Mouse (Mus musculus): Measurements from ENCODE around the gene Olfr1301. TPM values are rescaled to one million over a fixed set of nuclear protein-coding genes. Genes with fewer than 3 reads are reported as not detected.

Gene Olfr1301
- not detected in 2 replicates for polyA plus RNA-seq (2015; fragmentation: Nextera tagmentation; extraction: Ambion mirVana)

- Histone ChIP-seq H3K4me1 (no peaks in the 10 kb centered on the region), H3K9ac (no peak within 1 kb of the TSS), H3K4me2 (no peak within 1 kb of the TSS), H3K9me3 (no peaks in the 10 kb centered on the region), H3K27me3 (no peaks in the 10 kb centered on the region), H3K36me3 (no peaks in the 10 kb centered on the region), H3K27ac (no peak within 1 kb of the TSS), H3K4me3 (no peak within 1 kb of the TSS)
- ATAC-seq (ENCODE audit: insufficient number of reproducible peaks, insufficient read depth, low FRiP score, low TSS enrichment, low read depth): no peak
- WGBS: 74% methylated on average over 3 of the region's 3 CpGs
These were observed at the start of gene Olfr1301 for GRCm38 (mm10) chr2:111750706-111751105. Gene Olfr1301 (plus strand): TSS chr2:111751006.

- no peaks in the 10 kb centered on the region for H3K9me3 ChIP-seq
- no peaks in the 10 kb centered on the region for H3K27me3 ChIP-seq
- no peaks in the 10 kb centered on the region for H3K36me3 ChIP-seq
- H3K4me3 ChIP-seq: no peak overlapping the region
- no peaks in the 10 kb centered on the region for H3K4me1 ChIP-seq
- H3K4me2 ChIP-seq: no peak overlapping the region
- no peak overlapping the region for H3K27ac ChIP-seq
- no peak for ATAC-seq (ENCODE audit: insufficient number of reproducible peaks, insufficient read depth, low FRiP score, low TSS enrichment, low read depth)
- H3K9ac ChIP-seq: no peak overlapping the region
These were observed 24.1 kb upstream of the Olfr1301 start for GRCm38 (mm10) chr2:111726739-111727138.

GRCm38 (mm10) chr2:111777129-111777528 is 26.3 kb downstream of the Olfr1301 start, which contains the start of gene Olfr1302:
Gene Olfr1302 (plus strand): TSS chr2:111777429.
- H3K9me3 ChIP-seq: no peaks in the 10 kb centered on the region
- H3K9ac ChIP-seq: no peak within 1 kb of the TSS
- H3K4me1 ChIP-seq: no peaks in the 10 kb centered on the region
- 76% methylated on average over 2 of the region's 2 CpGs for WGBS
- no peak within 1 kb of the TSS for H3K4me3 ChIP-seq
- H3K36me3 ChIP-seq: no peaks in the 10 kb centered on the region
- no peak for ATAC-seq (ENCODE audit: insufficient number of reproducible peaks, insufficient read depth, low FRiP score, low TSS enrichment, low read depth)
- no peak within 1 kb of the TSS for H3K4me2 ChIP-seq
- H3K27me3 ChIP-seq: no peaks in the 10 kb centered on the region
- no peak within 1 kb of the TSS for H3K27ac ChIP-seq

Other genes with a start within 250 kb of the Olfr1301 start
- not detected in 2 replicates for gene Olfr1293-ps, start 225.8 kb upstream of the Olfr1301 start, polyA plus RNA-seq (2015; fragmentation: Nextera tagmentation; extraction: Ambion mirVana)
- gene Olfr1294, start 210.7 kb upstream of the Olfr1301 start, polyA plus RNA-seq (2015; fragmentation: Nextera tagmentation; extraction: Ambion mirVana): not detected in 2 replicates
- gene Olfr1295, start 181.3 kb upstream of the Olfr1301 start, polyA plus RNA-seq (2015; fragmentation: Nextera tagmentation; extraction: Ambion mirVana): not detected in 2 replicates
- not detected in 2 replicates for gene Olfr1297, start 124.5 kb upstream of the Olfr1301 start, polyA plus RNA-seq (2015; fragmentation: Nextera tagmentation; extraction: Ambion mirVana)
- not detected in 2 replicates for gene Olfr1298, start 101.8 kb upstream of the Olfr1301 start, polyA plus RNA-seq (2015; fragmentation: Nextera tagmentation; extraction: Ambion mirVana)
- gene Olfr1299, start 89.6 kb upstream of the Olfr1301 start, polyA plus RNA-seq (2015; fragmentation: Nextera tagmentation; extraction: Ambion mirVana): not detected in 2 replicates
- gene Olfr1302, start 26.4 kb downstream of the Olfr1301 start, polyA plus RNA-seq (2015; fragmentation: Nextera tagmentation; extraction: Ambion mirVana): not detected in 2 replicates
- not detected in 2 replicates for gene Olfr1303, start 69.3 kb downstream of the Olfr1301 start, polyA plus RNA-seq (2015; fragmentation: Nextera tagmentation; extraction: Ambion mirVana)
- not detected in 2 replicates for gene Olfr1305, start 126.1 kb downstream of the Olfr1301 start, polyA plus RNA-seq (2015; fragmentation: Nextera tagmentation; extraction: Ambion mirVana)
- gene Olfr1306, start 165.3 kb downstream of the Olfr1301 start, polyA plus RNA-seq (2015; fragmentation: Nextera tagmentation; extraction: Ambion mirVana): not detected in 2 replicates
- not detected in 2 replicates for gene Olfr1307, start 198.4 kb downstream of the Olfr1301 start, polyA plus RNA-seq (2015; fragmentation: Nextera tagmentation; extraction: Ambion mirVana)
- gene Olfr1308, start 213.9 kb downstream of the Olfr1301 start, polyA plus RNA-seq (2015; fragmentation: Nextera tagmentation; extraction: Ambion mirVana): not detected in 2 replicates
- not detected in 2 replicates for gene Olfr1309, start 239.3 kb downstream of the Olfr1301 start, polyA plus RNA-seq (2015; fragmentation: Nextera tagmentation; extraction: Ambion mirVana)

All from embryonic facial prominence, embryonic 13.5 days (tissue).